Mouse (Mus musculus): ENCODE data around the gene H2-Ab1. TPM values are rescaled to one million over a fixed set of nuclear protein-coding genes. Genes with fewer than 3 reads are reported as not detected.
"Not testable (repeated sequence)": the region's sequence is repeated elsewhere in the genome, so short reads cannot be mapped to it uniquely, and the experiment has no call there.

The H2-Ab1 gene
- polyA plus RNA-seq, 1 experiment, result 251 TPM

DNA sequence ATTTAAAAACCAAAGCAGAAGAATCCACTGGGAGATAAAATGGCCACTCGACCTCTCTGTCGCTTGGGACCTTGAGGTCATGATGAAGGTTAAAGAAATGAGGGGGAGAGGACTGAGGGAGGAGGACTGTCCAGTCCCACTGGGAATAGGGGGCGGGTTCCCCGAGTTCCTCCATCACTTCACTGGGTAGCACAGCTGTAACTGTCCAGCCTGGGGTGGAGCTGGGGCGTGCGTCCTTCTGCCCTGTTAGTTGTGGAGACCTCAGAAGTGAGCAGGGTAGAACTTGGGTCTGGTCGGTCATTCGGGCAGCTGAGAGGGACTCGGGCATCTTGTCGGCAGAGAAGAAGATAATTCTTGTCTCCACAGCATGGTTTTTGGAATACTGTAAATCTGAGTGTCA, 51.7 kb downstream of the H2-Ab1 start:
- no peak for DNase-seq (ENCODE audit: low spot score)

DNA sequence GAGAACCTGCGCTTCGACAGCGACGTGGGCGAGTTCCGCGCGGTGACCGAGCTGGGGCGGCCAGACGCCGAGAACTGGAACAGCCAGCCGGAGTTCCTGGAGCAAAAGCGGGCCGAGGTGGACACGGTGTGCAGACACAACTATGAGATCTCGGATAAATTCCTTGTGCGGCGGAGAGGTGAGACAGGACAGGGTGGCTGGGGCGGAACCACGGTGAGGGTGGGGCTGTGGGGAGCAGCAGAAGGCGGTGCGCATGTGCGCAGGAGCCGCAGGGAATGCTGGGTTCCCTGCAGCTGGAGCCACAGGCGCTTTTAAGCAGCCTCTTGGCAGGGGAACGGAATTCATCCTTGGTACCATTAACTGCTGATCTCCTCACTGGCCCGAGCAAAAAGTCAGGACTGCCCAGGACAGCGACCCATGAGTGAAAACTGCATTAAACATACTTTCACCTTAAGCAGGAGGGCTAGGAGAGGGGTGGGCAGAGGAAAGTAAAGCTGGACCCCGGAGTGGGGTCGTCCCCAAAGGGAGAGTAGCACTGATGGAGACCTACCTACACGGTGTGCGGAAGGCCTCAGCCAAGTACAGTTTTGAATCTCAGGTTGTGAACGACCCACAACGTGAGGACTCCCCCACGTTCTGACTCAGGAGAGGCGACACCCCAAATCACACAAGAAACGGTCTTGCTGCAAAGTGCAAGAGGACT, 52.3 kb downstream of the H2-Ab1 start:
- peak; percentile 44 for DNase-seq (ENCODE audit: low spot score)

DNA sequence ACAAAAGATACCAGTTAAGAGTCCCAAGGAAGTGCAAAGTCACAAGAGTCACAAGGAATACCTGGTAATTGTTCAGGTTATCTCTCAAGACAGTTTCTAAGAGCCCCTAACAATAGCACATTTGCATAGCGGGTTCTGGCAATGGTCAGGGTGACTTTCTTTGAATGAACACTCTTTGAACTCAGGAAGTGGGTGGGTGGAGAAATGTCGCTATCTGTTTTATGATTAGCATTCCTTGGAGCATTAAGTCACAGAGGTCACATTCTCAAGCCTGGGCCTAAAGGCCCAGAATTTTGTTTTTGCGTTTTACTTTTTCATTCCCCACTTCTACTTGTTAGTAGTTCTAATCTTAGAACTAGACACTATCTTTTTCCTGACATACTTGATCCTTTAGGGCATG, 53.0 kb downstream of the H2-Ab1 start:
- DNase-seq (ENCODE audit: low spot score), result not testable (repeated sequence)

DNA sequence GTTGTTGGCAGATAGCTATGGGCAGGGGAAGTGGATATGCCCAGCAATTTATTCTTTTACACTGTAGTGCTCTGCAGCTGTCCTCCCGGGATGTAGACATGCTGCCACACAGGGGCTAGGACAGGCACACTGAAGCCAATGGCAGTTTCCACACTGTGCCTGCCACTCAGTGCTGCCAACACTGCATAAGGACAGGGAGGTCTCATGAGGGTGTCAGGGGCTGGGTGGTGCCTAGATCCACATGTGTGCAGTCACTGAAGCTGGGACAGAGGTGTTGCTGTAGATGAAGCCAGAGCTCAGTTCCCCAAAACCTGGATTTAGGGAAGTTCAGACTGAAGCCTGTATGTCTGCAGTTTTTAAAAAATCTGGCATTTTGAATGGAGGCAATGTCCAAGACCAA, 54.7 kb downstream of the H2-Ab1 start:
- DNase-seq (ENCODE audit: low spot score), result no peak

DNA sequence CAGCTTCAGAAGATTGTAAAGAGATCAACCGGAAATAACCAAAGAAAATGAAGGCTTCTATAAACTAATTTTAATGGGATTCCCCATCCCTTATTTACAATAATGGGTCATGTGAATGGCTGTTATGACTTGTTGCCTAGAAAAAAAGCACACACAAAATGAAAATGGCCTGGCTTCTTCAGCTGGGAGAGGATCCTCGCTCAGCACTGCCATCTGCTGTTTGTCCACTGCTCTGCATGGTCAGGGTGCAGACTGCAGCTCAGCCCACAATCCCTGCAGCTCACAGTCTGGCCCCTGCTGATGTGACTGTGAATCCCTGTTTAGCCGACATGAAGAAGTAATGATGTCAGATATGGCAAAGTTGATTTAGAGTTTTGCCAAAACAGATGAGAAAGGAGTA, 55.9 kb downstream of the H2-Ab1 start:
- DNase-seq (ENCODE audit: low spot score), result peak; percentile 47

DNA sequence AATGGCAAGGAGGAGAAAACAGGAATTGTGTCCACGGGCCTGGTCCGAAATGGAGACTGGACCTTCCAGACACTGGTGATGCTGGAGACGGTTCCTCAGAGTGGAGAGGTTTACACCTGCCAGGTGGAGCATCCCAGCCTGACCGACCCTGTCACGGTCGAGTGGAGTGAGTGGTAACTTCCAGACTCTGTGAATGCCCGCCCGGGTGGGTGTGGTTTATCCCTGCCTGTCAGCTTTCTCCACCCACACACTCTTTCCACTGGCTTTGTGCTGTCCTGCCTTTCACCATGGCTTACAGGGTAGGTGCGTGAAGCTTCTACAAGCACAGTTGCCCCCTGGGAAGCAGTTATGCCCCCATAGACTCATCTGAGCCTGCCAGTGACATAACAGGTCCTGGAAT, 56.8 kb downstream of the H2-Ab1 start:
- no peak for DNase-seq (ENCODE audit: low spot score)

DNA sequence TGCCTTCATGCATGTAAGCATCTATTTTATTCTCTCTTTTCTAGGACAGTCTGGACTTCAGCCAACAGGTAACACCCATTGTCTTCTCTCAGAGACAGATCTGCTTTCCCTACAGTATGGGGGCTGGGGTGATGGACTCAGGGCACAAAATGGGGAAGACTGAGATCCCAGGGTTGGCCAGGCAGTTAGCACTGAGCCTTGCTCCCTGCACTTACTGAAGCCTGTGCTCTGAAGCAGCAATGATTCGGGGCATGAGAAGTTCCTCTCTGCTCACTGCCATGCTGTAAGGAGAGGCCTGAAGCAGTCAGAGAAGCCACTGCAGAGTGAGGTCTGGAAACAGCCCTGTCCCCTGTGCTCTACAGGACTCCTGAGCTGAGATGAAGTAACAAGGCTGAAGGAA, 58.0 kb downstream of the H2-Ab1 start:
- no peak for DNase-seq (ENCODE audit: low spot score)

DNA sequence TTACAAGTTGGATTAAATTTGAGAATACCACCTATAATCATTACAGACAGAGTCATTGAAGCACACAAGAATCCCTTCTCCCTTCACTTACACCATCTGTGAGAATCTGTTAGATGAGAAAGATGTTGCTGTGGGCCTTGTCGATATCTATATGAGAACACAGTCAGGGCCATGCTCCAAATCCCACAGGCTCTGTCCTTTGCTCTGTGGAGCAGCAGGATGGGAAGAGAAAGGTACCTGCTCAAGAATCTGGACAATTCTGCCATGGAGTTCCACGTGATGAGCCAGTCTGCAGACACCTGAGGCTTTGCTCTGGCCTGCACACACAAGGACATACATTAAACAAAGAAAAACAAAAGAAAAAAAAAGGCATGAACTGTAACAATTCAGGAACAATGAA, 59.2 kb downstream of the H2-Ab1 start:
- DNase-seq (ENCODE audit: low spot score), result no peak

DNA sequence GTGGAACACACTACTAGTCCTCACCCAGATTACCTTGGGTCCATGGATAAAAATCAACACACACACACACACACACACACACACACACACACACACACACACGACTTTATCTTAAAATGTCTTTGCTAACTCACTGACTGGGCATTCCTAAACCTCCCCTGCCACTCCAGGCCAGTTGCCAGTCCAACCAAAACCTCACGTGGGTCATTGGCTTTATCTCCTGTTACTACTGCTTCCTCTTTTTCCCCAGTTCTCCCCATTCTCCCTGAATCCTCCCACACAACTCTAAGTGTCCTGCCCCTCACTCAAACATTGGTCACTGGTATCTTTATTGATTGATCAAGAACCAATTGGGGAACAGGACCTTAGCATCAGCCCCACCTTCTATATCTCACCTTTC, 59.8 kb downstream of the H2-Ab1 start:
- DNase-seq (ENCODE audit: low spot score), result no peak

Other genes with a start within 250 kb of the H2-Ab1 start
- gene Ring1, start 233.0 kb upstream of the H2-Ab1 start, polyA plus RNA-seq (2012; rRNA removed), result 46.1 and 76.8 TPM in 2 replicates
- gene H2-Ke6, start 229.6 kb upstream of the H2-Ab1 start, polyA plus RNA-seq (2012; rRNA removed), result 86.6 and 112 TPM in 2 replicates
- 106 and 110 TPM in 2 replicates for gene Slc39a7, start 226.0 kb upstream of the H2-Ab1 start, polyA plus RNA-seq (2012; rRNA removed)
- gene Rxrb, start 225.9 kb upstream of the H2-Ab1 start, polyA plus RNA-seq (2012; rRNA removed), result 47.7 and 53.1 TPM in 2 replicates
- 0.99 and 1.8 TPM in 2 replicates for gene Col11a2, start 218.3 kb upstream of the H2-Ab1 start, polyA plus RNA-seq (2012; rRNA removed)
- 1.7 and 2.1 TPM in 2 replicates for gene H2-Oa, start 165.3 kb upstream of the H2-Ab1 start, polyA plus RNA-seq (2012; rRNA removed)
- gene H2-DMa, start 138.1 kb upstream of the H2-Ab1 start, polyA plus RNA-seq (2012; rRNA removed), result 30.0 and 31.9 TPM in 2 replicates
- 135 and 154 TPM in 2 replicates for gene Brd2, start 135.1 kb upstream of the H2-Ab1 start, polyA plus RNA-seq (2012; rRNA removed)
- 4.1 and 4.9 TPM in 2 replicates for gene H2-DMb2, start 114.4 kb upstream of the H2-Ab1 start, polyA plus RNA-seq (2012; rRNA removed)
- 22.4 and 22.8 TPM in 2 replicates for gene H2-DMb1, start 104.6 kb upstream of the H2-Ab1 start, polyA plus RNA-seq (2012; rRNA removed)
- gene Tap1, start 70.1 kb upstream of the H2-Ab1 start, polyA plus RNA-seq (2012; rRNA removed), result 29.5 and 40.1 TPM in 2 replicates
- gene Psmb9, start 69.9 kb upstream of the H2-Ab1 start, polyA plus RNA-seq (2012; rRNA removed), result 34.7 and 37.4 TPM in 2 replicates
- 81.2 and 88.3 TPM in 2 replicates for gene Psmb8, start 60.0 kb upstream of the H2-Ab1 start, polyA plus RNA-seq (2012; rRNA removed)
- gene Tap2, start 54.2 kb upstream of the H2-Ab1 start, polyA plus RNA-seq (2012; rRNA removed), result 37.9 and 42.4 TPM in 2 replicates
- 2.7 and 5.0 TPM in 2 replicates for gene H2-Ob, start 18.8 kb upstream of the H2-Ab1 start, polyA plus RNA-seq (2012; rRNA removed)
- 281 and 288 TPM in 2 replicates for gene H2-Aa, start 30.1 kb downstream of the H2-Ab1 start, polyA plus RNA-seq (2012; rRNA removed)
- 248 and 252 TPM in 2 replicates for gene H2-Eb1, start 48.2 kb downstream of the H2-Ab1 start, polyA plus RNA-seq (2012; rRNA removed)
- gene H2-Eb2, start 68.0 kb downstream of the H2-Ab1 start, polyA plus RNA-seq (2012; rRNA removed), result 0.09 and 0.18 TPM in 2 replicates
- gene Btnl2, start 97.1 kb downstream of the H2-Ab1 start, polyA plus RNA-seq (2012; rRNA removed), result 0.28 and 0.40 TPM in 2 replicates
- not detected in 2 replicates for gene Btnl1, start 119.4 kb downstream of the H2-Ab1 start, polyA plus RNA-seq (2012; rRNA removed)
- 1.2 and 1.6 TPM in 2 replicates for gene BC051142, start 141.1 kb downstream of the H2-Ab1 start, polyA plus RNA-seq (2012; rRNA removed)
- 0.04 TPM in 1 of 2 replicates, not detected in the other for gene Btnl4, start 219.6 kb downstream of the H2-Ab1 start, polyA plus RNA-seq (2012; rRNA removed)